Comparison of ENCODE assay signal across 7 mouse cellular contexts in genomic region chr16:86838457-86839337, GRCm38 (mm10).
DNase-seq lines count a peak whose midpoint lies in the region; ATAC-seq lines count a peak whose summit lies in the region.

No protein-coding gene starts in this region.

- no peak overlapping the region for H3K27ac ChIP-seq in midbrain, embryonic 11.5 days (ENCODE audit: low read depth, low read length)
- no peak overlapping the region for H3K27ac ChIP-seq in midbrain, embryonic 16.5 days (ENCODE audit: low read length)
- H3K27ac ChIP-seq in forebrain, embryonic 16.5 days (ENCODE audit: low read length), result peak overlapping the region; percentile 59
- 0 out of 2 replicates have a peak overlapping the region, but pooled peaks have one; percentile 22 for H3K27ac ChIP-seq in stomach, embryonic 15.5 days

- WGBS in midbrain, embryonic 11.5 days, result 44% methylated on average over 6 of the region's 6 CpGs
- WGBS in midbrain, embryonic 16.5 days, result 41% methylated on average over 6 of the region's 6 CpGs
- WGBS in forebrain, embryonic 16.5 days, result 36% methylated on average over 6 of the region's 6 CpGs
- WGBS in stomach, embryonic 15.5 days, result 32% methylated on average over 6 of the region's 6 CpGs

- H3K36me3 ChIP-seq in midbrain, embryonic 11.5 days (ENCODE audit: control insufficient read depth, insufficient read depth, low read length), result no peaks in the 10 kb centered on the region
- H3K36me3 ChIP-seq in midbrain, embryonic 16.5 days (ENCODE audit: control insufficient read depth, insufficient read depth, low read length), result no peaks in the 10 kb centered on the region
- no peaks in the 10 kb centered on the region for H3K36me3 ChIP-seq in forebrain, embryonic 16.5 days (ENCODE audit: control insufficient read depth, insufficient read depth)
- no peaks in the 10 kb centered on the region for H3K36me3 ChIP-seq in stomach, embryonic 15.5 days

- H3K4me2 ChIP-seq in midbrain, embryonic 11.5 days, result no peak overlapping the region
- H3K4me2 ChIP-seq in midbrain, embryonic 16.5 days (ENCODE audit: low read length), result no peak overlapping the region
- no peak overlapping the region for H3K4me2 ChIP-seq in forebrain, embryonic 16.5 days (ENCODE audit: low read length)
- H3K4me2 ChIP-seq in stomach, embryonic 15.5 days, result no peak overlapping the region

- H3K27me3 ChIP-seq in midbrain, embryonic 11.5 days (ENCODE audit: control insufficient read depth, insufficient read depth, low read length), result no peaks in the 10 kb centered on the region
- no peaks in the 10 kb centered on the region for H3K27me3 ChIP-seq in midbrain, embryonic 16.5 days (ENCODE audit: control insufficient read depth, insufficient read depth, low read depth, low read length)
- no peaks in the 10 kb centered on the region for H3K27me3 ChIP-seq in forebrain, embryonic 16.5 days (replicated peaks; ENCODE audit: control insufficient read depth, insufficient read depth, low read length)
- H3K27me3 ChIP-seq in stomach, embryonic 15.5 days (replicated peaks), result no peaks in the 10 kb centered on the region

- no peak overlapping the region for H3K9ac ChIP-seq in midbrain, embryonic 11.5 days (ENCODE audit: low read length)
- no peak overlapping the region for H3K9ac ChIP-seq in midbrain, embryonic 16.5 days (ENCODE audit: low read depth, low read length)
- H3K9ac ChIP-seq in forebrain, embryonic 16.5 days (replicated peaks; ENCODE audit: low read depth, low read length), result no peak overlapping the region
- H3K9ac ChIP-seq in stomach, embryonic 15.5 days, result no peak overlapping the region

- H3K9me3 ChIP-seq in midbrain, embryonic 11.5 days (ENCODE audit: control insufficient read depth, low read length), result no peaks in the 10 kb centered on the region
- H3K9me3 ChIP-seq in midbrain, embryonic 16.5 days (replicated peaks; ENCODE audit: control insufficient read depth, low read length, poor library complexity, severe bottlenecking), result no peaks in the 10 kb centered on the region
- H3K9me3 ChIP-seq in forebrain, embryonic 16.5 days (ENCODE audit: control insufficient read depth, low read length), result no peaks in the 10 kb centered on the region
- H3K9me3 ChIP-seq in stomach, embryonic 15.5 days, result no peaks in the 10 kb centered on the region

- H3K4me1 ChIP-seq in midbrain, embryonic 11.5 days (ENCODE audit: control insufficient read depth, insufficient read depth, low read length), result 0 out of 2 replicates have a peak, but pooled peaks cover 3% of the 10 kb centered on the region
- no peaks in the 10 kb centered on the region for H3K4me1 ChIP-seq in midbrain, embryonic 16.5 days (ENCODE audit: control insufficient read depth, insufficient read depth, low read length)
- peaks cover 5% of the 10 kb centered on the region for H3K4me1 ChIP-seq in forebrain, embryonic 16.5 days (replicated peaks; ENCODE audit: control insufficient read depth, insufficient read depth, low read length)
- H3K4me1 ChIP-seq in stomach, embryonic 15.5 days, result no peaks in the 10 kb centered on the region

- no peak for DNase-seq in midbrain, embryonic 11.5 days (ENCODE audit: low spot score, missing footprints)
- DNase-seq in layer of hippocampus, adult 11-12 months (ENCODE audit: low spot score), result peak; percentile 52
- no peak for DNase-seq in testis, postnatal 14 days (ENCODE audit: low spot score)
- no peak for DNase-seq in urinary bladder, adult 18-20 months (ENCODE audit: low spot score in 2 of 2)

- H3K4me3 ChIP-seq in midbrain, embryonic 11.5 days (ENCODE audit: low read depth, low read length), result no peak overlapping the region
- no peak overlapping the region for H3K4me3 ChIP-seq in midbrain, embryonic 16.5 days (ENCODE audit: low read depth, low read length)
- no peak overlapping the region for H3K4me3 ChIP-seq in forebrain, embryonic 16.5 days (replicated peaks; ENCODE audit: low read length)
- H3K4me3 ChIP-seq in stomach, embryonic 15.5 days (replicated peaks), result no peak overlapping the region

- ATAC-seq in midbrain, embryonic 11.5 days (ENCODE audit: low FRiP score), result 0 out of 2 replicates have a peak, but pooled peaks have one; percentile 22
- no peak for ATAC-seq in midbrain, embryonic 16.5 days
- peak; percentile 74 for ATAC-seq in forebrain, embryonic 16.5 days
- ATAC-seq in stomach, embryonic 15.5 days (ENCODE audit: insufficient read depth, low FRiP score, low read depth), result no peak

Comparison
In these comparisons a context has a peak if more than half of its experiments do, and no peak if none do; other contexts are left out.
1. ATAC-seq: peak in midbrain, embryonic 11.5 days (single experiment) and forebrain, embryonic 16.5 days (single experiment); none in midbrain, embryonic 16.5 days (single experiment) and stomach, embryonic 15.5 days (single experiment).
2. H3K27ac ChIP-seq: peak in forebrain, embryonic 16.5 days (single experiment) and stomach, embryonic 15.5 days (single experiment); none in midbrain, embryonic 11.5 days (single experiment) and midbrain, embryonic 16.5 days (single experiment).